Mouse (Mus musculus) midbrain, postnatal 0 days (tissue): Measurements from ENCODE around the gene Rsph1. TPM values are rescaled to one million over a fixed set of nuclear protein-coding genes. Genes with fewer than 3 reads are reported as not detected.

Experiments
- ATAC-seq: fragments of 200-750 bp; cut with Nextera tagmentation; 2 replicates; pipeline ENCODE4 v1.8.0; 2017; ENCODE audit warnings: moderate number of reproducible peaks, mild to moderate bottlenecking, moderate TSS enrichment, moderate library complexity; ENCODE audit not compliant: low FRiP score
- DNase-seq: peaks from one replicate; pipeline ENCODE4 v3.0.0-alpha.2; 2015; ENCODE audit warnings: low spot score
- H3K27ac ChIP-seq: fragments of 300-500 bp; sonication (generic); 2 replicates; pipeline ENCODE4 v1.5.1; 2014; ENCODE audit warnings: low read depth, mild to moderate bottlenecking, low read length, mixed read lengths
- H3K27me3 ChIP-seq: fragments of 300-500 bp; sonication (generic); 2 replicates; pipeline ENCODE4 v1.6.1; 2014; ENCODE audit warnings: low read length, control low read depth, mixed read lengths; ENCODE audit not compliant: insufficient read depth
- H3K36me3 ChIP-seq: fragments of 300-500 bp; sonication (generic); 2 replicates; pipeline ENCODE4 v1.6.1; 2014; ENCODE audit warnings: low read length, control low read depth, mixed read lengths; ENCODE audit not compliant: insufficient read depth
- H3K4me1 ChIP-seq: fragments of 300-500 bp; sonication (generic); 2 replicates; pipeline ENCODE4 v1.6.1; 2014; ENCODE audit warnings: mild to moderate bottlenecking, control low read depth, antibody characterized with exemption, low read length, mixed read lengths; ENCODE audit not compliant: insufficient read depth
- H3K4me2 ChIP-seq: fragments of 300-500 bp; sonication (generic); 2 replicates; pipeline ENCODE4 v1.6.1; 2014; ENCODE audit warnings: low read depth, mild to moderate bottlenecking, low read length, mixed read lengths; ENCODE audit not compliant: poor library complexity, severe bottlenecking
- H3K4me3 ChIP-seq: fragments of 300-500 bp; sonication (generic); 2 replicates; pipeline ENCODE4 v1.5.1; 2014; ENCODE audit warnings: low read depth, mild to moderate bottlenecking, low read length, moderate library complexity
- H3K9ac ChIP-seq: fragments of 300-500 bp; sonication (generic); replicated peaks from 2 replicates; pipeline ENCODE4 v1.6.1; 2014; ENCODE audit warnings: mild to moderate bottlenecking, low read length, moderate library complexity, mixed read lengths; ENCODE audit not compliant: poor library complexity, severe bottlenecking
- H3K9me3 ChIP-seq: fragments of 300-500 bp; sonication (generic); 2 replicates; pipeline ENCODE4 v1.6.1; 2016; ENCODE audit warnings: low read length, control low read depth
- CTCF ChIP-seq: IDR thresholded peaks from 2 replicates; pipeline ENCODE4 v1.5.1; 2016; ENCODE audit warnings: antibody characterized with exemption, mild to moderate bottlenecking
- WGBS: fragments of 180-500 bp; shearing (Covaris S2); extraction: QIAGEN DNeasy Blood & Tissue Kit; methylation state at CpG from one replicate; pipeline ENCODE4 v1.1.7; 2014; 5-methylcytosine and 5-hydroxymethylcytosine counted together
- polyA plus RNA-seq: library from polyadenylated mRNA; unstranded; fragments of >200 nt; fragmentation: Nextera tagmentation; extraction: Ambion mirVana; gene quantifications from 2 replicates; pipeline ENCODE4 v1.2.1, GENCODE M21; 2015
- total RNA-seq: library from RNA; depleted of rRNA; stranded (reverse); fragments of >200 nt; gene quantifications from 2 replicates; pipeline ENCODE4 v1.2.3, GENCODE M21; 2014; rRNA removed

Gene Rsph1
- total RNA-seq (2.8 and 3.5 TPM in 2 replicates), polyA plus RNA-seq (6.0 and 8.5 TPM in 2 replicates)

DNA sequence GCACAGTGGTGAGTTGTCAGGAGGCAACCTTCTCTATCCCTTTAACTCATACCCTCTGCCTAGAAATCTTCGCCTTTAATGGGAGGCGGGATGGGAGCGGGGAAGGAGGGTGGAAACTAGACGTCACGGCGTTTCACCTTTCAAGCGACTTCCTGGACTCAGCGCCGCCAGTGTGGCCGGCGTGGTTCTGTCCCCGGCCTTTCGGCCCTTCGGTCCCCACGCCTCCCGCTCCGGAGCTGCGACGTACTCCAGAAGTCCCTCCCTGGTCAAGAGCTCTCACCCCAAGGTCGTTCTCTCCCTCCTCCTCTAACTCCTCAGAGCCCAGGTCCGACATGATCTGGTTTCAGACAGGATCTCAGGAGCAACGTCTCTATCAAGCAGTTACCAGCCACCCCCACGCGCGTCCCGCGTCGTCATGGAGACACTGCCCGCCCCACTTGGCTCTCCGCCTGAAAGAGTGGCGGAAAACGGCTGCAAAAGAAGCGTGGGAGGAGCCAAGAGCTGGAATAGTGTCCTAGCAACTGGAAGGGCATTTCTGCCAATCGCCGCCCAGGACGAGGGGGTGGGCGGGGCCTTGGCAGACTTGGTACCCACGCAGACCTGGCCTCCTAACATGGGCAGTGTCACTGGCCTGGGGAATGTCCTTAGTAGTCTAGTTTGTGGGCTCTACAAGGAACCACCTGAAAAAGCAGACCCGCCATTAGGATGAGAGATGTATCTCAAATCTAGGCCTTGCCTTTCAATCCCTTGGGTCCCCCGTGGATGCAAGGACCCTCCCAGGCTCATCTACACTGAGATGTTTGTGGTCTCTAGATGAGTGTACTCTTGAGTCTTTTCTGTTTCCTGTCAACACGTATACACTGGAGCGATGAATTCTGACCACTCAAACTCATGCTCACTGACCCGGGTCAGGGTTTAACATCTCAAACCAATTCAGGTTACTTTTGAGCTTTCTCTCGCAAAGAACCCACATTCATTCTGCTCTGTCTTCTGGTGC, at the start of gene Rsph1:
Gene Rsph1 (minus strand): TSS at position 462 of the 997 bp plus-strand sequence.
- Histone ChIP-seq H3K4me1 (peaks cover 3% of the 10 kb centered on the region; the same call in 1 of the 2 replicates), H3K4me2 (peak within 1 kb of the TSS; percentile 77), H3K36me3 (no peaks in the 10 kb centered on the region), H3K27me3 (no peaks in the 10 kb centered on the region), H3K9ac (peak within 1 kb of the TSS; percentile 37), H3K27ac (peak within 1 kb of the TSS; percentile 66), H3K4me3 (peak within 1 kb of the TSS; percentile 46), H3K9me3 (no peaks in the 10 kb centered on the region)
- no peak for TF ChIP-seq CTCF
- peak; percentile 96 for DNase-seq
- ATAC-seq: peak; percentile 92
- 10% methylated on average over 44 of the region's 44 CpGs for WGBS

GRCm38 (mm10) chr17:31326220-31326852, 49.2 kb upstream of the Rsph1 start:
- ATAC-seq (no peak), DNase-seq (no peak)
- Histone ChIP-seq H3K27me3 (no peaks in the 10 kb centered on the region), H3K36me3 (no peaks in the 10 kb centered on the region), H3K4me2 (no peak overlapping the region), H3K9me3 (no peaks in the 10 kb centered on the region), H3K4me1 (no peaks in the 10 kb centered on the region), H3K9ac (no peak overlapping the region), H3K4me3 (no peak overlapping the region), H3K27ac (no peak overlapping the region)
- WGBS: 30% methylated on average over 9 of the region's 9 CpGs
- no peak for TF ChIP-seq CTCF

GRCm38 (mm10) chr17:31325451-31326219, 48.5 kb upstream of the Rsph1 start:
- 77% methylated on average over 13 of the region's 13 CpGs for WGBS
- Histone ChIP-seq H3K36me3 (no peaks in the 10 kb centered on the region), H3K27me3 (no peaks in the 10 kb centered on the region), H3K4me1 (no peaks in the 10 kb centered on the region), H3K27ac (no peak overlapping the region), H3K4me3 (no peak overlapping the region), H3K4me2 (no peak overlapping the region), H3K9me3 (no peaks in the 10 kb centered on the region), H3K9ac (no peak overlapping the region)
- peak; percentile 76 for DNase-seq
- no peak for ATAC-seq
- TF ChIP-seq CTCF: peak; percentile 83

DNA sequence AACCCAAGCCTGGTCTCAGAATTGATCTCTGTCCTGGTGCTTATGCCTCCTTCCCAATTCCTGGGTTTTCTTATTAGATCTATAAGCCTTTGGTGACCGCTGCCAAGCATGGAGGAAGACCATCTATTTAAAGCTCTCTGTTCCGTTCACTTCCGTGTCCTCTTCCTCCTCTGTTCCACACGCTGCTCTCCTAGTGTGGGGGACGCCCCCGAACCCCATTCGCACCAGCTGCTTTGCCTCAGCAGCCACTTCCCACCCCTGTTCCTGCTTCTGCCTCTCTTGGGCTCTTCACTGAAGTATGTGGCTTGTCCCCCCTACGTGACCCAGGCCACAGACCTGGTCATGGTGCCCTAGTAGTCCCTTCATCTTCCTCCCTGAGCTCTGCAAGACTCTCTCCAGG, 47.0 kb upstream of the Rsph1 start:
- DNase-seq (no peak), ATAC-seq (no peak)
- WGBS: 87% methylated on average over 8 of the region's 8 CpGs
- Histone ChIP-seq H3K9me3 (no peaks in the 10 kb centered on the region), H3K9ac (no peak overlapping the region), H3K36me3 (no peaks in the 10 kb centered on the region), H3K27me3 (no peaks in the 10 kb centered on the region), H3K4me1 (no peaks in the 10 kb centered on the region), H3K27ac (no peak overlapping the region), H3K4me3 (no peak overlapping the region), H3K4me2 (no peak overlapping the region)
- TF ChIP-seq CTCF: no peak

DNA sequence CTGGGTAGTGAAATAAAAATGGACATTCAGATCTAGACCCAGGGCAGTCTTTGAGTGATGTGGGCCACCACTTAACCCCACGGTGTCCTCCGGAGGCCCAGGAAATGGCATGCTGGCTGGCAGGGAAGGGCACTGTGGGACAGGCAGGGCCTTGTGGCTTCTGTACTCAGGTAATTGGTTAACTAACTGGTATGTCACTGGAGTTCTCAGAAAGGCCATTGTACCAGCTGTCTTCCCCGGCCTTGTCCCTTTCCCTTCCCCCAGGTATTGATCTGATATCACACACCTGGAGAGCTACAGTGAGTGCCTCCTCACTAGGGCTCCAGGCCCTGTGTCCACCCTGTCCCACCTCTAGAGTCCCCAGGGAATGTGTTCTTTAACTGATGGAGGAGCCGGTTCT, 46.2 kb upstream of the Rsph1 start:
- Histone ChIP-seq H3K9me3 (no peaks in the 10 kb centered on the region), H3K4me2 (no peak overlapping the region), H3K36me3 (no peaks in the 10 kb centered on the region), H3K27me3 (no peaks in the 10 kb centered on the region), H3K4me1 (no peaks in the 10 kb centered on the region), H3K9ac (no peak overlapping the region), H3K27ac (no peak overlapping the region), H3K4me3 (no peak overlapping the region)
- ATAC-seq (no peak), DNase-seq (no peak)
- WGBS: 91% methylated on average over 4 of the region's 4 CpGs
- TF ChIP-seq CTCF: no peak
